Mouse (Mus musculus): ENCODE data around the gene Sgo1. TPM values are rescaled to one million over a fixed set of nuclear protein-coding genes. Genes with fewer than 3 reads are reported as not detected.
"Not testable (repeated sequence)": the region's sequence is repeated elsewhere in the genome, so short reads cannot be mapped to it uniquely, and the experiment has no call there.

Sgo1 gene
- 16.8 and 26.3 TPM in 2 replicates for total RNA-seq (2014; fragmentation: Nextera tagmentation)
- total RNA-seq (2017), result 36.6 and 60.1 TPM in 2 replicates

GRCm38 (mm10) chr17:53688877-53689802, at the start of gene Sgo1:
Gene Sgo1 (minus strand): TSS chr17:53689333.
- peak; percentile 82 for ATAC-seq (replicated peaks; ENCODE audit: poor library complexity, severe bottlenecking)

DNA sequence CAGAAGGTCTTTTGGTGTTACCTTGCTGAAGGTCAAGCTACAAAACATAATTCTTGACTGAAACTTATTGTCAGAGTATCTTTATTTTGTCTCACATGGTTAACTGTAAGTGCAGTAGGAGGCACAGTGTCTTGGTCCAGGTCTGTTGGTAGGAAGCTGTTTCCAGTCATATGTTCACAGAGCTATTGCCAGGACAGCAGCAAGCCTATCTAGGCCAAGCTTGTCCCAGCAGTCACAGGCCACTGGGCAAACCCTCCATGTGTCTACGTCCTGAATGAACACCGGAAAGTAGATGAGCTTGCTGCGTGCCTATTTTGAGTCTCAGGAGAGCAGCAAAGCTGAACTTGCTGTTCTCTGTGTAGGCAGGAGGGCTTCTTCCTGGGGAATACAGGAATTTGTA, 29.8 kb upstream of the Sgo1 start:
- ATAC-seq (replicated peaks; ENCODE audit: poor library complexity, severe bottlenecking), result not testable (repeated sequence)

DNA sequence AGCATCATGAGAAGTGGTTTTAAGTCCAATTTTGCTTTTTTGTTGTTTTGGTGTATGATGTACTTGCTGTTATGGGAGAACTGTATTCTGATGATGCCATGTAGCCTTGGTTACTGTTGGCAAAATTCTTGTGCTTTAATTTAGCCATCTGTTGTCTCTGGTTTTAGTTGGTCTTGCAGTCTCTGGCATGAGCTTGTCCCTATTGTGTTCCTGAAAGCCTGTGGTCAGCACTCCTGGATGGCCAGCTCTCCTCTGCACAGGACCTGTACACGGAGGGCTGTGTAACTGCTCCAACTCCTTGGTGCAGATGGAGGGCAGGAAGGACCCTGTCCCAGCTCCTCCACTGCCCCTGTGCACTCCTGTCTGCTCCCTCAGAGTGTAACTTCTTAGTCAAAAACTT, 29.3 kb upstream of the Sgo1 start:
- no peak for ATAC-seq (replicated peaks; ENCODE audit: poor library complexity, severe bottlenecking)

- ATAC-seq (replicated peaks; ENCODE audit: poor library complexity, severe bottlenecking), result not testable (repeated sequence)
Observed at GRCm38 (mm10) chr17:53715161-53715560, 26.0 kb upstream of the Sgo1 start.

GRCm38 (mm10) chr17:53714453-53714852, 25.3 kb upstream of the Sgo1 start:
- ATAC-seq (replicated peaks; ENCODE audit: poor library complexity, severe bottlenecking), result no peak

DNA sequence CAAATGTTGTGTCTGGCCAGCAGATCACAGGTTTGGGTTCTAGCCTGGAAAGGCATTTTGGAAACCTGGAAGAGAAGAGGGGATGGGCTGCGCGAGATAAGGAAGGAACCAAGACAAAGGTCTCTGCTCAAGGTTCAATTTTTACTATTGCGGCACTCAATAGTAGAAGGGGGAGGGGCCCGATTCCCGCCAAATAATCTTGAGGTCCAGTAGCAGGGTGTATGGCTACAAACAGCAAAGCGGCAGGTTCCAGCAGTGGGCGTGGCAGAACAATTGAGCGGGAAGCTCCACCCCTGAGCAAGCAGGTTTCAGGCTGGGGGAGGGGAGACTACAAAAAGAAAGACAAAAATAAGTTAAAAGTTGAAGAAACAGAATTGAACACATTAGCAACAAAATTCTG, 8.4 kb upstream of the Sgo1 start:
- ATAC-seq (replicated peaks; ENCODE audit: poor library complexity, severe bottlenecking), result not testable (repeated sequence)

GRCm38 (mm10) chr17:53694039-53694438, 4.9 kb upstream of the Sgo1 start:
- ATAC-seq (replicated peaks; ENCODE audit: poor library complexity, severe bottlenecking), result no peak

DNA sequence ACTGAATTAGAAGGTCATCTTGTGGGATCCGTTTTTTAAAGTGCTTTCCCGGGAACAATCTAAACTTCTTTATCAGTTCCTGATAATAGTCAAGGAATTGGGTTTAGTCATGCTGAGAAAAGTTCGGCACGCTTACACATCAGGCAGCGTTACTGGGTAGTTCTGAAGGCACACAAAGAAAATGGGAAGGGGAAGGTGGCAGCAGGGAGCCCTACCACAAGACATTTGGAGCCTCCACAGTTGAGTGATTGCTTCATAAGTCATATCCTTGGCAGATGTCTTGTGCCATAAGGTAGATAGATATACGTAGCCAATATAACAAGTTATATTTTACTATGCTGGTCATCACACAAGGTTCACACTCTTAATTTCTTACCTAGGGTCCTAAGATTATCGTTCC, 813 bp upstream of the Sgo1 start:
- ATAC-seq (replicated peaks; ENCODE audit: poor library complexity, severe bottlenecking), result peak; percentile 66

DNA sequence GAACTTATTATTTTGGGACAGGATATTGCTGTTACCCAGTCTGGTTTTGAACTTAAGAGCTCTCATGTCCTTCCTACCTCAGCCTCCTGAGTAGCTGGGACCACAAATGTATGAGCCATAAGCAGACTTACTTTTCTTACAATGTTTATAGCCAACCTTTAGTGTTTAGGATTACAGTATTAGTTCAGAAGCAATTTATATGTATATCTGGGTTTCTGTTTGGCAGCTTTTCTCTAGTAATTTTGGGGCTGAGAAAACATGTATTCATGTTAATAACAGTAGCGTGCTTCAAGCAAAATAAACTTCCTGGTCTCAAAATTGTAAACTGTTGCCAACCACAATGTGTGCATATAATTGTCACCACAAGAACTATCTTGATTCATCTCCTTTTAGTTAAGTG, 812 bp downstream of the Sgo1 start:
- ATAC-seq (replicated peaks; ENCODE audit: poor library complexity, severe bottlenecking), result no peak

- 0 out of 2 replicates have a peak, but pooled peaks have one; percentile 12 for ATAC-seq (replicated peaks; ENCODE audit: poor library complexity, severe bottlenecking)
Observed at GRCm38 (mm10) chr17:53678716-53679115, 10.4 kb downstream of the Sgo1 start.

GRCm38 (mm10) chr17:53670453-53670852, 18.7 kb downstream of the Sgo1 start:
- ATAC-seq (replicated peaks; ENCODE audit: poor library complexity, severe bottlenecking), result no peak

DNA sequence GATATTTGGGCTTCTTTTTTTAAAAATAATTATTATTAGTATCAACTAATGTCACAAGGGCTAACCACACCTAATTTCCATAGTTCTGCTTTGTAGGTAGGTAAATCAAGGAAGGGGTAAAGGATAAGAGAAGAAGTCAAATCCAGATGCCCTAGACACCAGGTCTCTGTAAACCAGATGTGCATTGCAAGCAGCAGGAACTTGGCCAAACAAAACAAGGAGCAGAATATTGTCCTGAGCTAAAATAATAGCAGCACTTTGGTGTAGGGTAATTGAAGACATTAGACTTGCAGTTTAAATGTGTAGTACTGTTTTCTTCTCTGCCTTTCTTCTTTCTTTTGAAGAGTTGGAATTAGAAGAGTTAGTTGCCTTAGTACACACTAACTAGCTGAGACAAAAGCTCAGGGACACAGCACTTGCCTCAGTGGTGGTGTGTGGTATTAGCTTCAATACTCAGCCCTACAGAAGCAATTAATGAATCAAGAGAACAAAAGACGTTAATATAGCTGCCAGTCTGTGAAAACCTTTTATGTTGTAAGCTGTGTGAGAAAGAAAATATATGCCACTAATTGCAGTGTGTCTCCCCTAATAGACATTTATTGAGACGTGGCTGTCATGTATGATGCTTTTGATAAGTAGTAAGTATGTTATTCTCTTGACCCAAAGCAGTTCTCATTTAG, 24.3 kb downstream of the Sgo1 start:
- ATAC-seq (replicated peaks; ENCODE audit: poor library complexity, severe bottlenecking), result no peak

DNA sequence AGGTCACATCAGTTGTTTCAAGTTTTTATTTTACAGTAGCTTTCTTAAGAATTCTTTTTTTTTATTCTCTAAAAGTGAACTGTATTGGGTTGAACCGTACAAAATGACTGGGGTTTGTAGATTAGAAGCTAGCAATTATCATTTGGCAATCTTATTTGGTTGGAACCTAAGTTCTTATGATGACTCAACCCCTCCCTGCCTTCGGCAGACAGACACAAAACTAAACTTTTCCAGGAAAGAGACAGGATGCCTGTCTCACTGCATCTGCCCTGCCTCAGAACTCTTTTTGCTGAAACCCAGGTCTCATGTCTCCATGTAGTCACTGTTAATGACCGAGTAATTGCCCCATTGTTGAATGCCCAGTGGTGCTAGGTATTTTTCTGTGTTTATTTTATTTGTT, 24.9 kb downstream of the Sgo1 start:
- ATAC-seq (replicated peaks; ENCODE audit: poor library complexity, severe bottlenecking), result no peak

DNA sequence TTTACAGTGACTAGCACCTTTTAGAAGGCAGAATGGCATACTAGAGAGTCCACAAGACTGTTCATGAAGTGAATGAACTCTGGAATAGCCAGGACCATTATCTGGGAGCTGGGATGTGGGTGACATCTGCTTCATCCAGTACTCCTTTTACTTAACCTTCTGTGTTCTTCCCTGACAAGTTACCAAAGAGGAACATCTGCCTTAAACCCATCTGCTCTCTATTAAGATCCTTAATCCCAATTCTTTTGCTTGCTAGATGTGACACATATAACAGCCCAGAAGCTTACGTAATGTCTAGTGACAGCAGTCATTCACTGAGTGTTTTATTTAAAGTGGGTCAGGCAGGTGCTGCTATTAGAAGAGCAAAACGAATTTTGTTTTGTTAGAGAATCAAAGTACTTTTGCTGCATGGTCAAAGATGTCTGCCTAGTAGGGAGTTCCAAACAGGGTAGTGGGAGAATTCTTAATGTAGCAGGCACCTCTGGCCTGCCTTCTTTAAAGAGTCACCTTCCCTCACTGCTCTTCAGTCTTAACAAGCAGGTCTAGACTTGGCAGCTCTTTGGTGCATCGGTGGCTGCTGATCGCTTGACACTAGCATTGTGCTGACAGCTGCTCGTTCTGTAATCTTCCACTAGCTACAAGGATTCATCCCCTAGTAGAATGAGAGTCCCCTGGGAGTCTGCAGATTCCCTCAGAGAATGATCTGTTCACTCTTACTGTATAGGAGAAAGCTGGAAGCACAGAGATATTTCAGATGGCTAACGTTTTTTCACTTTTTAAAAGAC, 27.9 kb downstream of the Sgo1 start:
- ATAC-seq (replicated peaks; ENCODE audit: poor library complexity, severe bottlenecking), result no peak

DNA sequence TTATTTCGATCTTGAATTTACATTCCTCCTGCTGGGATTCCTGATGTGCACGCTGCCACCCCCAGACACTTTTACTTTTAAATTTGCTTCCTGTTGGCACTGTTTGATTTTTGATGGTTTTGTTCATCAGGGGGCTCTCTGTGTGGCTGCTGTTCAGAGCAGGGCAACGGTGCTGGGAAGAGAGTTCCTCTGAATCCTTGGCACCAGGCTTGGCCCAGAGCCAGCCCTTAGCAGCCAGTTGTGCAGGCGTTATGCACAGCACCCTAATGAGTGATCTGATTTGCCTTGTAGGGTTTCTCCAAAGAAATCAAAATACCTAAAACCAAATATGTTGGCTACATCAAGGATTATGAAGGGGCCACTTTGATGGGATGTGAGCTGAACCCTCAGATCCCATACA, 29.4 kb downstream of the Sgo1 start:
- no peak for ATAC-seq (replicated peaks; ENCODE audit: poor library complexity, severe bottlenecking)

DNA sequence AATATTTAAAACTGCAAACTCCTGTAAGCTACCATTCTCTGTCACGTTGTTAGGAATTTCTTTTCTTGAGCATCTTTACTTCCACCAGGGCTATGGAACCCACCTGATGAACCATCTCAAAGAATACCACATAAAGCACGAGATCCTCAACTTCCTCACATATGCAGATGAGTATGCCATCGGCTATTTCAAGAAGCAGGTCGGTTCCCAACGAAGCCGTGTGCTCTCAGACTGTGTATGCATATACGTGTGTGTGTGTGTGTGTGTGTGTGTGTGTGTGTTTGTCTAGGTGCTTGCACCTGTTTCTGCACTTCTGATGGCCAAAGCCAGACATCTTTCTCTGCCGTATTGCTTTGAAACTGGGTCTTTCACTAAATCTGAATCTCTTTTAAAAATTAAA, 29.9 kb downstream of the Sgo1 start:
- ATAC-seq (replicated peaks; ENCODE audit: poor library complexity, severe bottlenecking), result no peak

GRCm38 (mm10) chr17:53658668-53659067, 30.5 kb downstream of the Sgo1 start:
- ATAC-seq (replicated peaks; ENCODE audit: poor library complexity, severe bottlenecking), result no peak

- ATAC-seq (replicated peaks; ENCODE audit: poor library complexity, severe bottlenecking), result peak; percentile 44; the same call in 1 of the 2 replicates
Observed at GRCm38 (mm10) chr17:53657391-53657790, 31.7 kb downstream of the Sgo1 start.

DNA sequence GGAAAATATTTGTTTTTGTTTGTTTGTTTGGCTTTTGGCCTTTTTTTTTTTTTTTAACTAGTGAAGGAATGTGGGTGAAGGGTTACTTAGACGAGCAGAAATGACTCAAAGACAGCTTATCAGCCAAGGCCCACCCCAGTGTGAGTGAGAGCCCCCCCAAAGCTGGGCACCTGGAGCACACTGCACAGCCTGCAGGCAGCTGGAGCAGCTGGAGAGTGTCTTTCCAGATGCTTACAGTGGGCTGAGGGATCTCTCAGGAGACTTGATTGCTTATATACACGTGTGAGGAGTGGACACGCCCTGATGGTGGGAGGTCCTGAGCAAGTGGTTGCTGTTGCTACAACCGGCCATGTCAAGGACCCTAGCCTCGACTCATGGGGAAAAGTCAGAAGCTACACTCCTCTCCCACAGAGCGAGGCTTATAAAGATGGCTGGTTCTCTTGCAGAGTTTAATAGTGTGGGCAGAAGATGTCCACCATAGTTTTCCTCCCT, 32.7 kb downstream of the Sgo1 start:
- ATAC-seq (replicated peaks; ENCODE audit: poor library complexity, severe bottlenecking), result no peak

DNA sequence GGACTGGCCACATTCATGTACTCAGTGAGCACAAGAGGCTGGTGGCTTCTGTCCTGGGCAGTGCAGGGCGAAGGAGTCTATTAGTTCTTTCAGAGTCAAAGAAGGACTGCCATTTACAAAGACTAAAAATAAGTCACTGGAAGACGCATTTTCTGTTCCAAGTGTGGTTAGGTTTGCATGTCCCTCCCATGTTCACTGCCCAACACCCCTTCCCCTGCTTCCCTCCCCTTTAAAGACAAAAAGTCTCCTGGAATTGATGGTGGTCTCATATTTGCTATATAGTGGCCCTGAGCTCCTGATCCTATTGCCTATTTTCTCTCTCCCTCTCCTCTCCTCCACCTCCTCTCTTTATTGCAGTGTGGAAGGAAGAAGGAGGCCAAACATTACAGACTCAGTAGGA, 33.2 kb downstream of the Sgo1 start:
- ATAC-seq (replicated peaks; ENCODE audit: poor library complexity, severe bottlenecking), result no peak

All from granulocyte monocyte progenitor cell, adult 5-6 weeks (primary cell).